Mouse (Mus musculus): ENCODE measurements around the gene Vdac2.

- TF ChIP-seq CTCF (IDR thresholded peaks at IDR 0.05; ENCODE audit: low read depth, low read length) = no peak
- no peak for TF ChIP-seq GATA2 (IDR thresholded peaks at IDR 0.05; ENCODE audit: borderline replicate concordance, low read depth, low read length)
These were observed 16.7 kb upstream of the Vdac2 start for GRCm38 (mm10) chr14:21808208-21808922.
